Mouse (Mus musculus): ENCODE measurements at regions not wholly inside any gene's neighbourhood (a gene's known extent, or its start where the extent isn't known, plus 50 kb on each side); places are given as distances from the start of the nearest gene placed in this dataset.

DNA sequence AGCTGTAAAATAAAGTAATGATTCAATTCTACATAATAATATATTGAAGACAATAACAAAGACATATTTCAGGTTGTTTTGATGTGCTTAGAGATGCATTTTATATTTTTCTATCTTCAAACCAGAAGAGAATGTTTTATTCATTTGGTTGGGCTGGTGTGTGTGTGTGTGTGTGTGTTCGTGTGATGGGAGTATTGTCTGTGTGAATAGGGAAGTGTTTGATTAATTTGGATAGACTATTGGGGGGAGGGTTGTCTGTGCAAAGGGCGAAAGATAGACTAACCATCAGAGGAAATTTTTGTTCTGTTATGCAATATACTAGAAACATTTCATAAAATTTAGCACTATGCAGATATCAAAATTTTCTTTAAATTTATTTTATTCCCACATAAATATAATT is 776.8 kb upstream of the Gm8797 start:
- 69% methylated on average over 2 of the region's 2 CpGs for WGBS
- ATAC-seq (replicated peaks; ENCODE audit: insufficient number of reproducible peaks, low FRiP score, low TSS enrichment, low read depth) (no peak), DNase-seq (ENCODE audit: low spot score) (no peak)
- Histone ChIP-seq H3K4me3 (ENCODE audit: low read depth, low read length) (no peak overlapping the region), H3K27ac (replicated peaks; ENCODE audit: low read depth, low read length) (no peak overlapping the region), H3K27me3 (ENCODE audit: control insufficient read depth, insufficient read depth, low read length) (no peaks in the 10 kb centered on the region), H3K36me3 (replicated peaks; ENCODE audit: control insufficient read depth, insufficient read depth, low read depth, low read length) (no peaks in the 10 kb centered on the region), H3K9ac (replicated peaks; ENCODE audit: low read length) (no peak overlapping the region), H3K9me3 (replicated peaks; ENCODE audit: control insufficient read depth, low read length) (no peaks in the 10 kb centered on the region), H3K4me2 (ENCODE audit: low read depth, low read length) (no peak overlapping the region), H3K4me1 (ENCODE audit: control insufficient read depth, insufficient read depth, low read length) (no peaks in the 10 kb centered on the region)

DNA sequence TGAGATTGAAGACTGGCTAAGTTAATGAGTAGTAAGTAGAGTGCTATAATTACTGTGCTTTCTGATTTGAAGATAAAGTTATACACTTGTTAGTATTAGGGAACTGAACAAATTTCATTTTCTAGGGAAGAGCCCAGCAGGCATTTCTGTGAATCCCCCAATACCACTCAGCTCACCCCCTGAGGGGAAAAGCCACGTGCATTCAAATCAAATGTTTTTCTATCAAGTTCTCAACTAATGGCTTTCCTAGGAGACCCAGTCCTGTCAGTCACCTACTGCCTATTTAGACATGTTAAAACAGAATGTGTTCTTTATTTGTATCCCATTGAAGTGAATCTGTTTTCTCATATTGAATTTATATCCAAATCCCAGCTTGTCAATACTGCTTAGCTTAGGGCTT is 775.9 kb upstream of the Gm8797 start:
- ATAC-seq (replicated peaks; ENCODE audit: insufficient number of reproducible peaks, low FRiP score, low TSS enrichment, low read depth) (no peak), DNase-seq (ENCODE audit: low spot score) (no peak)
- Histone ChIP-seq H3K36me3 (replicated peaks; ENCODE audit: control insufficient read depth, insufficient read depth, low read depth, low read length) (no peaks in the 10 kb centered on the region), H3K9me3 (replicated peaks; ENCODE audit: control insufficient read depth, low read length) (no peaks in the 10 kb centered on the region), H3K27ac (replicated peaks; ENCODE audit: low read depth, low read length) (no peak overlapping the region), H3K9ac (replicated peaks; ENCODE audit: low read length) (no peak overlapping the region), H3K4me1 (ENCODE audit: control insufficient read depth, insufficient read depth, low read length) (no peaks in the 10 kb centered on the region), H3K4me2 (ENCODE audit: low read depth, low read length) (no peak overlapping the region), H3K4me3 (ENCODE audit: low read depth, low read length) (no peak overlapping the region), H3K27me3 (ENCODE audit: control insufficient read depth, insufficient read depth, low read length) (no peaks in the 10 kb centered on the region)
- WGBS = 35% methylated on average over 1 of the region's 1 CpGs

DNA sequence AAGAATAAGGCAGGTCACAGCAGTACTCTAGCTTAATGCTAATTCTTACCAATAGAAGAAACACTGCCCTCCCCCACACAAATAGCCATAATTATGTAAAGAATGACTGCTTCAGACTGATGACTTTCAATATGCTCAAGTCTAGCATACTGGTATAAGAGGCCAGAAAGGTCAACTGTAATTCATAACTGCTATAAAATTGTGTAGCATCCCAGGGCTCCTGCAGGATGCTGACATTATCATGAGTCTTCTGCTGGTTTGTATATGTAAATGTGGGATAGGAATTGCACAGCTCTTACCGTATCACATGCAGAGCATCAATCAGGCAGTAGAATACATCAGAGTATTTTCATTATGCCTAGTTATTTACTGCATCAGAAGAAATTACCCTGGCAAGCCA is 774.3 kb upstream of the Gm8797 start:
- no peaks in the 10 kb centered on the region for H3K9me3 ChIP-seq (replicated peaks; ENCODE audit: control insufficient read depth, low read length)
- H3K27ac ChIP-seq (replicated peaks; ENCODE audit: low read depth, low read length) = no peak overlapping the region
- DNase-seq (ENCODE audit: low spot score) = no peak
- H3K9ac ChIP-seq (replicated peaks; ENCODE audit: low read length) = no peak overlapping the region
- no peaks in the 10 kb centered on the region for H3K4me1 ChIP-seq (ENCODE audit: control insufficient read depth, insufficient read depth, low read length)
- H3K4me3 ChIP-seq (ENCODE audit: low read depth, low read length) = no peak overlapping the region
- H3K27me3 ChIP-seq (ENCODE audit: control insufficient read depth, insufficient read depth, low read length) = no peaks in the 10 kb centered on the region
- no peak overlapping the region for H3K4me2 ChIP-seq (ENCODE audit: low read depth, low read length)
- ATAC-seq (replicated peaks; ENCODE audit: insufficient number of reproducible peaks, low FRiP score, low TSS enrichment, low read depth) = no peak
- H3K36me3 ChIP-seq (replicated peaks; ENCODE audit: control insufficient read depth, insufficient read depth, low read depth, low read length) = no peaks in the 10 kb centered on the region
- 82% methylated on average over 1 of the region's 1 CpGs for WGBS

DNA sequence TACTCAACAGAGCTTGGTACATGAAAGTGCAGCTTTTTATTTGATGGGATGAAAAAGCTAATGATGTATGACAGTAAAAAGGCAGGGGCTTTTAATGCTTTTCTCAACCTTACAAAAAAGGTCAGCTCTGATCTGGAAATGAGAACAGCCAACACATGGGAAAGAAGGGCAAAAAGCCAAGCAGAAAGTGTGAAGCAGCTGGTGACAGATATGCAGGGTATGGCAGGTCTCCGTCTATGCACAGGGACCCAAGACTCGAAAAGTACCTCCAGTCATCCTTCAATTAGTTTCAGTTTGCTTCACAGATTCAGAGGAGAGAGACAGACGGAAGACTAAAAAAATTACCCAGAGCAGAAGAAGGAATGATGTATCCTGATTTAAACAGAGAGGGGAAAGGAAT is 732.9 kb upstream of the Gm8797 start:
- H3K4me2 ChIP-seq (ENCODE audit: low read depth, low read length) = no peak overlapping the region
- no peaks in the 10 kb centered on the region for H3K4me1 ChIP-seq (ENCODE audit: control insufficient read depth, insufficient read depth, low read length)
- H3K4me3 ChIP-seq (ENCODE audit: low read depth, low read length) = no peak overlapping the region
- whole genome bisulfite sequencing = 63% methylated on average over 3 of the region's 3 CpGs
- H3K27ac ChIP-seq (replicated peaks; ENCODE audit: low read depth, low read length) = no peak overlapping the region
- no peak for ATAC-seq (replicated peaks; ENCODE audit: insufficient number of reproducible peaks, low FRiP score, low TSS enrichment, low read depth)
- DNase-seq (ENCODE audit: low spot score) = no peak
- H3K9ac ChIP-seq (replicated peaks; ENCODE audit: low read length) = no peak overlapping the region
- no peaks in the 10 kb centered on the region for H3K9me3 ChIP-seq (replicated peaks; ENCODE audit: control insufficient read depth, low read length)
- no peaks in the 10 kb centered on the region for H3K27me3 ChIP-seq (ENCODE audit: control insufficient read depth, insufficient read depth, low read length)
- no peaks in the 10 kb centered on the region for H3K36me3 ChIP-seq (replicated peaks; ENCODE audit: control insufficient read depth, insufficient read depth, low read depth, low read length)
